Mouse (Mus musculus): Measurements from ENCODE around the gene Slc5a1.

Gene Slc5a1

GRCm38 (mm10) chr5:33193567-33193966, 89.5 kb downstream of the Slc5a1 start:
- DNase-seq (ENCODE audit: low spot score): no peak

GRCm38 (mm10) chr5:33195246-33195852, 91.3 kb downstream of the Slc5a1 start:
- no peak for DNase-seq (ENCODE audit: low spot score)

GRCm38 (mm10) chr5:33200071-33200470, 96.1 kb downstream of the Slc5a1 start:
- DNase-seq (ENCODE audit: low spot score): no peak

GRCm38 (mm10) chr5:33201697-33202096, 97.7 kb downstream of the Slc5a1 start:
- DNase-seq (ENCODE audit: low spot score): no peak

- no peak for DNase-seq (ENCODE audit: low spot score)
Measured at GRCm38 (mm10) chr5:33202516-33203170, 98.6 kb downstream of the Slc5a1 start.

- no peak for DNase-seq (ENCODE audit: low spot score)
Measured at GRCm38 (mm10) chr5:33203171-33203565, 99.1 kb downstream of the Slc5a1 start.

- peak; percentile 84 for DNase-seq (ENCODE audit: low spot score)
Measured at GRCm38 (mm10) chr5:33203691-33204242, 99.7 kb downstream of the Slc5a1 start.

GRCm38 (mm10) chr5:33204284-33204683, 100.3 kb downstream of the Slc5a1 start:
- DNase-seq (ENCODE audit: low spot score): no peak

GRCm38 (mm10) chr5:33206328-33206727, 102.3 kb downstream of the Slc5a1 start:
- no peak for DNase-seq (ENCODE audit: low spot score)

- no peak for DNase-seq (ENCODE audit: low spot score)
Measured at GRCm38 (mm10) chr5:33207136-33207535, 103.1 kb downstream of the Slc5a1 start.

GRCm38 (mm10) chr5:33208533-33209245, 104.7 kb downstream of the Slc5a1 start:
- DNase-seq (ENCODE audit: low spot score): no peak

GRCm38 (mm10) chr5:33210515-33210914, 106.5 kb downstream of the Slc5a1 start:
- no peak for DNase-seq (ENCODE audit: low spot score)

GRCm38 (mm10) chr5:33211254-33211653, 107.2 kb downstream of the Slc5a1 start:
- no peak for DNase-seq (ENCODE audit: low spot score)
